Mouse (Mus musculus) G1E (cell line): ENCODE results near the gene Rtkn.

Source experiments
- CTCF ChIP-seq: IDR thresholded peaks from 2 replicates; pipeline ENCODE4 v1.5.1; 2012; ENCODE audit warnings: low read depth, low read length, inconsistent platforms, mixed read lengths
- GATA1 ChIP-seq: IDR thresholded peaks from 2 replicates; pipeline ENCODE4 v1.6.1; 2012; ENCODE audit warnings: borderline replicate concordance, low read length, inconsistent platforms, mixed read lengths
- POLR2AphosphoS5 ChIP-seq: IDR thresholded peaks from 2 replicates; pipeline ENCODE4 v1.6.1; 2012; ENCODE audit warnings: low read depth, low read length, inconsistent platforms; ENCODE audit not compliant: insufficient replicate concordance

DNA sequence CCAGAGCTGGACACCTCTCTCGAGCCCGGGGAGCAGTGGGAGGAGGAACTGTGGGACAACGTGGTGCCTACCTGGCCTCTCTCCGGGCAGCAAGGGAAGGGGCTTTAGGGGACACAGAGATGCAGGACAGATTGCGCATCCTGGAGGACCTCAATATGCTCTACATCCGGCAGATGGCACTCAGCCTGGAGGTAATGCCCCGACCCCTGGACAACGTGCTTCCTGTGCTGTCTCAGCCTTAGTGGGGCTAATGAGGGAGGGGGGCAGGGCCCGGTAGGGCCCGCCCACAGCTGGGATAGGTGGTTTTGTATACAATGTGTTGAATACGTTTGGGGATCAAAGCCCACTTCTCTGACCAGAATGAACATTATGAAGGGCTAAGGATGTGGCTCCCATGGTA is 2.8 kb downstream of the Rtkn start:
- TF ChIP-seq CTCF (no peak), POLR2AphosphoS5 (no peak), GATA1 (no peak)
